Mouse (Mus musculus): Measurements from ENCODE around the gene Rab23. TPM values are rescaled to one million over a fixed set of nuclear protein-coding genes. Genes with fewer than 3 reads are reported as not detected.
A peak's percentile ranks its signal among the peaks of the same experiment; 100 is the strongest.

Rab23 gene
- polyA plus RNA-seq, 1 experiment from 2014 or later = 28.4 TPM

GRCm38 (mm10) chr1:33756258-33757032 lies 36.8 kb downstream of the Rab23 start:
- H3K9ac ChIP-seq = peak overlapping the region; percentile 85; the same call in 1 of the 2 replicates
- peak overlapping the region; percentile 98 for H3K4me2 ChIP-seq
- peaks cover 25% of the 10 kb centered on the region for H3K4me1 ChIP-seq
- H3K4me3 ChIP-seq = peak overlapping the region; percentile 72
- peaks cover 10% of the 10 kb centered on the region for H3K36me3 ChIP-seq (ENCODE audit: poor library complexity, severe bottlenecking)
- no peak overlapping the region; the same call in 1 of the 2 replicates for H3K27ac ChIP-seq
- H3K27me3 ChIP-seq = no peaks in the 10 kb centered on the region
- 27% methylated on average over 18 of the region's 18 CpGs for WGBS
- H3K9me3 ChIP-seq (replicated peaks) = no peaks in the 10 kb centered on the region
- no peak for ATAC-seq

GRCm38 (mm10) chr1:33757033-33757413 lies 37.3 kb downstream of the Rab23 start:
- no peaks in the 10 kb centered on the region for H3K9me3 ChIP-seq (replicated peaks)
- 5% methylated on average over 14 of the region's 14 CpGs for WGBS
- H3K27ac ChIP-seq = no peak overlapping the region
- H3K4me1 ChIP-seq = peaks cover 25% of the 10 kb centered on the region
- H3K4me3 ChIP-seq = peak overlapping the region; percentile 72
- H3K36me3 ChIP-seq (ENCODE audit: poor library complexity, severe bottlenecking) = peaks cover 12% of the 10 kb centered on the region
- peak overlapping the region; percentile 98 for H3K4me2 ChIP-seq
- peak; percentile 54 for ATAC-seq
- H3K27me3 ChIP-seq = no peaks in the 10 kb centered on the region
- peak overlapping the region; percentile 85 for H3K9ac ChIP-seq

DNA sequence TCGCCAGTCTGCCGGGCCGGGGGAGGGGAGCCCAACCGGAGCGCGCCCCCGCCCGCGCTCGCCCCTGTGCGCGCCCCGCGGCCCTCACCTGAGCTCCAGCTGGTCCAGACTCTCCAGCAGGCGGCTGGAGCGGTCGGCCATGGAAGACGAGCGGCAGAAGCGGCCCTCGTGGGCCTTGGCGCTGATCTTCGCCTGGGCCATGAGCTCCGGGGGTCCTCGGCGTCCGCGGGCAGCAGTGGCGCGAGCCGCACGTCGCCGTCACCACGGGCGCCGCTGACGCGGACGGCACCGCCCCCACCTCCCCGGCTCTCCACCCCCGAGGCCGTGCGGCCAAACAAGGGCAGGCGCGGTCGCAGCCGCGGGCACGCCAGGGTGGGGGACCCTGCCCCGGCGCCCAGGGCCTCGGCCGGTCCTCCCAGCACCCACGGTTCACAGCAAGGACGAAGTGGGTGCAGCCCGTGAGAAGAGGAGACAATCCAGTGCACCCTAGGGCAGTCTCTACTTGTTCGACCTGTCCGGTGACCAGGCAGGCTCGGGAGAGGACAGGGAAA lies 37.9 kb downstream of the Rab23 start, which contains the start of gene Bag2:
TSS of gene Bag2 (minus strand) at position 305 of the 551 bp plus-strand sequence.
- H3K9me3 ChIP-seq (replicated peaks) = no peaks in the 10 kb centered on the region
- H3K4me1 ChIP-seq = peaks cover 25% of the 10 kb centered on the region
- H3K27ac ChIP-seq = no peak within 1 kb of the TSS; the same call in 1 of the 2 replicates
- no peaks in the 10 kb centered on the region for H3K27me3 ChIP-seq
- under 1% methylated on average over 34 of the region's 61 CpGs for WGBS
- peaks cover 13% of the 10 kb centered on the region for H3K36me3 ChIP-seq (ENCODE audit: poor library complexity, severe bottlenecking)
- peak within 1 kb of the TSS; percentile 98 for H3K4me2 ChIP-seq
- H3K4me3 ChIP-seq = peak within 1 kb of the TSS; percentile 72
- peak; percentile 86 for ATAC-seq
- H3K9ac ChIP-seq = peak within 1 kb of the TSS; percentile 85

GRCm38 (mm10) chr1:33758488-33758887 lies 38.8 kb downstream of the Rab23 start:
- 48% methylated on average over 4 of the region's 4 CpGs for WGBS
- no peak for ATAC-seq
- H3K4me3 ChIP-seq = no peak overlapping the region

DNA sequence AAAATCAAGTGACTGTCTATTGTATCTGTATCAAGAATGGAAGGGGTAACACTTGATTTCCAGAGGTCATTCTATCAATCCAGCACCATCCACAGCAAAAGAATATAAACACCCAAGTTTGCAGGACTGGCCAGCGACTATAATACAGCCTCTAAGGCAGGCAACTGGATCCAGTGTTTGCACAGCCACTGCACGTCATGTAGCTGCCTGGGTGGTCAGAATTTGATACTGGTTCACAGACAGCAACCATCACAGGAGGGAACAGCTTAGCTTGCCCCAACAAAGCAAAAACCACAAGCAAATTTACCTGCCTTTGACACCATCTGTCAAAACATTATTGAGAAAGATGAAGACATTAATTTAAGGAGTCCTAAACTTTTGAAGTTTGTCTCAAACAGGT lies 44.1 kb downstream of the Rab23 start:
- Histone ChIP-seq H3K4me2 (no peak overlapping the region), H3K27ac (no peak overlapping the region), H3K27me3 (no peaks in the 10 kb centered on the region), H3K4me1 (no peaks in the 10 kb centered on the region), H3K9ac (no peak overlapping the region), H3K9me3 (replicated peaks) (no peaks in the 10 kb centered on the region), H3K4me3 (no peak overlapping the region), H3K36me3 (ENCODE audit: poor library complexity, severe bottlenecking) (peaks cover 46% of the 10 kb centered on the region)
- ATAC-seq = no peak
- 58% methylated on average over 2 of the region's 2 CpGs for WGBS

More at GRCm38 (mm10) chr1:33758488-33758887, 38.8 kb downstream of the Rab23 start:
- no peak overlapping the region for H3K9ac ChIP-seq
- H3K9me3 ChIP-seq (replicated peaks) = no peaks in the 10 kb centered on the region
- peaks cover 16% of the 10 kb centered on the region for H3K36me3 ChIP-seq (ENCODE audit: poor library complexity, severe bottlenecking)
- no peaks in the 10 kb centered on the region for H3K27me3 ChIP-seq
- H3K4me2 ChIP-seq = no peak overlapping the region
- no peak overlapping the region for H3K27ac ChIP-seq
- H3K4me1 ChIP-seq = peaks cover 25% of the 10 kb centered on the region

- H3K4me3 ChIP-seq = no peak overlapping the region
- H3K27ac ChIP-seq = no peak overlapping the region
- H3K9ac ChIP-seq = no peak overlapping the region
- H3K4me1 ChIP-seq = no peaks in the 10 kb centered on the region
- 88% methylated on average over 11 of the region's 11 CpGs for WGBS
- no peak overlapping the region for H3K4me2 ChIP-seq
- no peak for ATAC-seq
- H3K9me3 ChIP-seq (replicated peaks) = no peaks in the 10 kb centered on the region
- H3K36me3 ChIP-seq (ENCODE audit: poor library complexity, severe bottlenecking) = peaks cover 56% of the 10 kb centered on the region
- no peaks in the 10 kb centered on the region for H3K27me3 ChIP-seq
These were observed 45.9 kb downstream of the Rab23 start for GRCm38 (mm10) chr1:33765468-33766080.

DNA sequence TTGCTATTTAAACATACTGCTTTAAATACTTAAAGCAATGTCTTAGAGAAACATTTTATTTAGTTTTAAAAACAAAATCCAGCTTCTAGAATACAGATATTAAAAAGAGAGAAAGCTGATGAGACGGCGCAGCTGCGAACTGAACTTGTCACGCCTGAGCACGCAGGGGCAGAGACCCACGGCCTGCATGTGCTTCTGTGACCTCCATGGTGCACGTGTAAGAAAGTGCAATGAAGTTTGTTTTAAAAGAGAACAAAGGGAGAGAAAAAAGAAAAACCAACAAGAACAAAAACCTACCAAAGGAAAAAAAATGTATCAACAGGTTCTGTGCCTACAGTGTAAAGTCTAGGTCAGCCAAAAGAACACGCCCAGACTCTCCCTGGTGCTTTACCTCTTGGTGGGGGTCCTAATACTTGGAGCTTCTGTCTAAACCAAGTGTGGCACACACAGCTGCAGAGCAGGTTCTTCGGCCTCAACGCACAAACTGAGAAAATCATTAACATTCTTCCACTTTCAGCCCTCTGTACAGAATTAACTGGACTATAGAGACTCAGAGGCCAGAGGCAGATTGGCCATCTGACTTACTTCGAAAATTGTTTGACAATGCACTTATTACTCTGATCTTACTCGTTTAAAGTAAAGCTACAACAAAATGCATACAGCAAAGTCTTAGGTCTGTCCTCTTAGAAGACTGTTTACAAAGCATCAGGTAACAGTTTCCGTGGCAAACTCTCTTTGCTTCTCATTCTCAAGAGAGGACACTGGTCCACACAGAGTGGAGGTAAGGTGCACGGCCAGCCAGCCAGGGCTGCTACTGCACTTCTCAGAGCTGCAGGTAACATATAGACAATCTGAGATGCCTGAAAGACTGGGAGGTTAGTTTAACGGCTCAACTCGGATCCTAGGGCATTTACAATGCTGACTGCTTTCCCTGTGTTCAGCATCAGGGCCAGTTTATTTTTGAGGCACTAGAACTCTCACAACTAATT lies 47.1 kb downstream of the Rab23 start:
- Histone ChIP-seq H3K27me3 (no peaks in the 10 kb centered on the region), H3K9me3 (replicated peaks) (no peaks in the 10 kb centered on the region), H3K27ac (no peak overlapping the region), H3K4me3 (no peak overlapping the region), H3K9ac (no peak overlapping the region), H3K4me2 (no peak overlapping the region), H3K4me1 (no peaks in the 10 kb centered on the region), H3K36me3 (ENCODE audit: poor library complexity, severe bottlenecking) (peaks cover 62% of the 10 kb centered on the region)
- WGBS = 65% methylated on average over 16 of the region's 16 CpGs
- ATAC-seq = no peak

DNA sequence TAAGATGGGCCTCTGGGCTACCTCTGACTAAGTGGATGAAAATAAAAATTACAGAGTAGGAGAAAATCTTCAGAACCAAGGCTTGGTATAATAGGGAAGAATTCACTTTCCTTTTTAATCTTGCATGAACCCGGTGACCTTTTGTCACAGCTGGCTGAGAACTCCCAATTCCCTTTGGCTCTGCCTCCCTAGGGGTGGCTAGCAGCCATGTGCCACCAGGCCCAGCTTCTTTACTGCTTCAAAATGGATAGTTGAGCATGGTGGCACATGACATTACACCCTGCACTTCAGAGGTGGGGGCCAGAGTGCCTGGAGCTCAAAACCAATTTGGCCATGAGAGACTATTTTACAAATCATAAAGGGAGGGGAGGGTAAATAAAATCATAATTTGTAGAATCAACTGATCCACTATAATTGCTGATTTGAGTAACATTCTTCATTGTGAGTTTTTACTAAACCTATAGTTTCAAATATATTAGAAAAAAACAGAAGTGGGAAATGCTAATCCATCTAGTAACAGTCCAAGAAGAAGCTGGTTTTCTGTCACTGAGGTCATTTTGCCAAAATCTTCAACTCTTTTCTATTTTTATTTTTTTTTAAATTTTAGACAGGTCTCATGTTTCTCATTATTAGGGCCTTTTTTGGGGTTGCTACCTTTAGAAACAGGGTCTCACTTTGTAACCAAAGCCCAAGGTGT lies 48.6 kb downstream of the Rab23 start:
- Histone ChIP-seq H3K36me3 (ENCODE audit: poor library complexity, severe bottlenecking) (peaks cover 69% of the 10 kb centered on the region), H3K9me3 (replicated peaks) (no peaks in the 10 kb centered on the region), H3K4me2 (no peak overlapping the region), H3K9ac (no peak overlapping the region), H3K27ac (no peak overlapping the region), H3K27me3 (no peaks in the 10 kb centered on the region), H3K4me3 (no peak overlapping the region), H3K4me1 (no peaks in the 10 kb centered on the region)
- WGBS = 85% methylated on average over 1 of the region's 1 CpGs
- ATAC-seq = no peak

DNA sequence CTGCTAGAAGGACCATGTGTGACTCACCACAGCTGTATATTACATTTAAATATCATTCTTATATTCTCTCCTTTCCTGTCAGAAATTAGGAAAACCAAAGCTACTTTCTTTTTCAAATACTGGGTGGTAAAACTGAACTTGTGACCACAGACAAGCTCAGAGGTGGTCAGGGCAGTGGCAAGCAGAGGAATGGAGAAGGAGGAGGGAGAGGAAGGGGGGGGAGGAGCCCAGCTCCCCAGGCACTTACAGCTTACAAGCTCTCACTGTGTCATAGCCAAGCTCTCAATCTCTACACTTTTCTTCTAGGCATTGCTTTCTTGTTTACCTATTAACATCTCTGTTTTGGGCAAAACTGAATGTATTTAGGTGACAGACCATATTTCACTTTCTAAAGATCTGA lies 49.1 kb downstream of the Rab23 start:
- H3K36me3 ChIP-seq (ENCODE audit: poor library complexity, severe bottlenecking) = peaks cover 69% of the 10 kb centered on the region
- H3K4me1 ChIP-seq = no peaks in the 10 kb centered on the region
- ATAC-seq = no peak
- H3K9ac ChIP-seq = no peak overlapping the region
- no peak overlapping the region for H3K4me2 ChIP-seq
- no peak overlapping the region for H3K27ac ChIP-seq
- H3K4me3 ChIP-seq = no peak overlapping the region
- no peaks in the 10 kb centered on the region for H3K9me3 ChIP-seq (replicated peaks)
- no peaks in the 10 kb centered on the region for H3K27me3 ChIP-seq

- WGBS = 96% methylated on average over 10 of the region's 10 CpGs
- no peak for ATAC-seq
- Histone ChIP-seq H3K36me3 (ENCODE audit: poor library complexity, severe bottlenecking) (peaks cover 70% of the 10 kb centered on the region), H3K9ac (no peak overlapping the region), H3K27me3 (no peaks in the 10 kb centered on the region), H3K4me2 (no peak overlapping the region), H3K4me1 (no peaks in the 10 kb centered on the region), H3K9me3 (replicated peaks) (no peaks in the 10 kb centered on the region), H3K4me3 (no peak overlapping the region), H3K27ac (no peak overlapping the region)
These were observed 51.9 kb downstream of the Rab23 start for GRCm38 (mm10) chr1:33771621-33772020.

- ATAC-seq = no peak
- H3K4me3 ChIP-seq = no peak overlapping the region
- peaks cover 70% of the 10 kb centered on the region for H3K36me3 ChIP-seq (ENCODE audit: poor library complexity, severe bottlenecking)
- H3K27ac ChIP-seq = no peak overlapping the region
- no peak overlapping the region for H3K4me2 ChIP-seq
- no peak overlapping the region for H3K9ac ChIP-seq
- 95% methylated on average over 9 of the region's 9 CpGs for WGBS
- no peaks in the 10 kb centered on the region for H3K9me3 ChIP-seq (replicated peaks)
- H3K27me3 ChIP-seq = no peaks in the 10 kb centered on the region
- H3K4me1 ChIP-seq = no peaks in the 10 kb centered on the region
These were observed 52.4 kb downstream of the Rab23 start for GRCm38 (mm10) chr1:33772106-33772505.
